Mouse (Mus musculus) adrenal gland, postnatal 4 days (tissue): ENCODE results near the gene Rad23a. TPM values are rescaled to one million over a fixed set of nuclear protein-coding genes. Genes with fewer than 3 reads are reported as not detected.
A peak's percentile ranks its signal among the peaks of the same experiment; 100 is the strongest.

Experiments used
- DNase-seq, 2 experiments: peaks; one replicate each; pipeline ENCODE4 v3.0.0; 2021 to 2022; ENCODE audit warnings: low spot score in 2 of 2, mixed read lengths in 2 of 2
- microRNA-seq: library from miRNA; unstranded; fragments of <30 nt; microRNA quantifications from one replicate; pipeline ENCODE4 v1.2.0, GENCODE M21; 2021
- total RNA-seq, 2 experiments: library from RNA; stranded (reverse); gene quantifications; 2 replicates each; pipeline ENCODE4 v1.2.3; 2021

The Rad23a gene
- total RNA-seq, 2 experiments from 2014 or later, result 86.4 to 93.8 TPM

GRCm38 (mm10) chr8:84789855-84790486 is 50.5 kb downstream of the Rad23a start:
- DNase-seq, result no peak

GRCm38 (mm10) chr8:84789345-84789744 is 51.1 kb downstream of the Rad23a start:
- no peak for DNase-seq

- DNase-seq, result no peak
These were observed 51.6 kb downstream of the Rad23a start for GRCm38 (mm10) chr8:84788896-84789295.

- no peak for DNase-seq
These were observed 52.8 kb downstream of the Rad23a start for GRCm38 (mm10) chr8:84787523-84788302.

GRCm38 (mm10) chr8:84786801-84787467 is 53.5 kb downstream of the Rad23a start:
- no peak for DNase-seq

- DNase-seq, result peak in 1 of 2 experiments; percentile 36
These were observed 54.4 kb downstream of the Rad23a start for GRCm38 (mm10) chr8:84785756-84786677.

- DNase-seq, result no peak
These were observed 55.0 kb downstream of the Rad23a start for GRCm38 (mm10) chr8:84785506-84785755.

GRCm38 (mm10) chr8:84784681-84785505 is 55.6 kb downstream of the Rad23a start:
- no peak for DNase-seq

Small RNA genes within 50 kb of the gene (microRNA-seq; reads per million reads assigned to microRNA genes)
- gene Mir7069, result 5.3 reads per million, percentile 16 among the genes with 10 or more reads in this experiment

Other genes starting within 250 kb of the Rad23a start
- gene Ier2, start 177.8 kb downstream of the Rad23a start, total RNA-seq, result 10 to 100 TPM; 35.1 to 35.3 TPM
- gene Trmt1, start 154.4 kb downstream of the Rad23a start, total RNA-seq, result 100 to 1,000 TPM; 122 to 124 TPM
- gene Nacc1, start 152.8 kb downstream of the Rad23a start, total RNA-seq, result 10 to 100 TPM; 88.9 to 89.0 TPM
- gene Lyl1, start 139.2 kb downstream of the Rad23a start, total RNA-seq, result 1 to 10 TPM; 6.5 to 7.2 TPM
- 1 to 10 TPM; 1.2 TPM for gene G430095P16Rik, start 117.7 kb downstream of the Rad23a start, total RNA-seq
- 100 to 1,000 TPM; 134 to 137 TPM for gene Nfix, start 40.3 kb downstream of the Rad23a start, total RNA-seq
- gene Dand5, start 17.8 kb downstream of the Rad23a start, total RNA-seq, result 1 to 10 TPM; 5.7 to 6.7 TPM
- 10 to 100 TPM; 46.9 to 48.0 TPM for gene Gadd45gip1, start 9.1 kb downstream of the Rad23a start, total RNA-seq
- 100 to 1,000 TPM; 480 to 531 TPM for gene Calr, start 6.3 kb upstream of the Rad23a start, total RNA-seq
- gene Farsa, start 16.3 kb upstream of the Rad23a start, total RNA-seq, result 10 to 100 TPM; 61.0 to 63.6 TPM
- gene Syce2, start 31.4 kb upstream of the Rad23a start, total RNA-seq, result 10 to 100 TPM; 20.0 to 22.5 TPM
- gene Gcdh, start 53.3 kb upstream of the Rad23a start, total RNA-seq, result 10 to 100 TPM; 55.0 to 56.0 TPM
- 1 to 10 TPM; 2.7 to 6.8 TPM for gene Klf1, start 61.3 kb upstream of the Rad23a start, total RNA-seq
- 10 to 100 TPM; 10.4 to 11.5 TPM for gene Dnase2a, start 67.9 kb upstream of the Rad23a start, total RNA-seq
- 1 to 10 TPM; 8.3 to 8.5 TPM for gene Mast1, start 96.7 kb upstream of the Rad23a start, total RNA-seq
- under 1 TPM; 0.23 to 0.31 TPM for gene Rtbdn, start 106.3 kb upstream of the Rad23a start, total RNA-seq
- not detected for gene Gm49661, start 128.8 kb upstream of the Rad23a start, total RNA-seq
- 100 to 1,000 TPM; 617 to 655 TPM for gene Prdx2, start 128.9 kb upstream of the Rad23a start, total RNA-seq
- gene Rnaseh2a, start 129.1 kb upstream of the Rad23a start, total RNA-seq, result 100 to 1,000 TPM; 122 to 138 TPM
- gene Junb, start 138.1 kb upstream of the Rad23a start, total RNA-seq, result 10 to 100 TPM; 26.1 to 28.9 TPM
- gene Hook2, start 149.9 kb upstream of the Rad23a start, total RNA-seq, result 10 to 100 TPM; 10.6 to 13.8 TPM
- not detected for gene Best2, start 173.9 kb upstream of the Rad23a start, total RNA-seq
- 10 to 100 TPM; 77.7 to 83.2 TPM for gene Asna1, start 184.6 kb upstream of the Rad23a start, total RNA-seq
- 100 to 1,000 TPM; 179 to 188 TPM for gene Trir, start 186.2 kb upstream of the Rad23a start, total RNA-seq
- gene Tnpo2, start 196.2 kb upstream of the Rad23a start, total RNA-seq, result 10 to 100 TPM; 70.8 to 86.8 TPM
- 10 to 100 TPM; 36.5 to 39.8 TPM for gene Fbxw9, start 219.4 kb upstream of the Rad23a start, total RNA-seq
- not detected for gene Gm5741, start 227.3 kb upstream of the Rad23a start, total RNA-seq
- gene Dhps, start 231.1 kb upstream of the Rad23a start, total RNA-seq, result 10 to 100 TPM; 43.0 to 48.2 TPM
- gene Wdr83os, start 240.1 kb upstream of the Rad23a start, total RNA-seq, result 10 to 100 TPM; 77.8 to 80.6 TPM
- 10 to 100 TPM; 31.2 to 33.8 TPM for gene Wdr83, start 240.6 kb upstream of the Rad23a start, total RNA-seq
- 10 to 100 TPM; 69.1 to 69.2 TPM for gene Man2b1, start 242.6 kb upstream of the Rad23a start, total RNA-seq